Mouse (Mus musculus) heart, postnatal 36 days (tissue): ENCODE measurements around the gene Gm10974. TPM values are rescaled to one million over a fixed set of nuclear protein-coding genes. Genes with fewer than 3 reads are reported as not detected.

Source experiments
- DNase-seq, 2 experiments: peaks; one replicate each; pipeline ENCODE4 v3.0.0; 2021 to 2022
- intact Hi-C: fragments of 180-260 bp; cut with DNase I; formaldehyde crosslinking; loops from one replicate; pipeline ENCODE4 v1.15.1; 2025
- microRNA-seq, 2 experiments: library from miRNA; unstranded; fragments of <30 nt; microRNA quantifications; one replicate each; pipeline ENCODE4 v1.2.0; 2021; ENCODE audit warnings: borderline number of aligned reads in 2 of 2
- total RNA-seq, 2 experiments: library from RNA; stranded (reverse); gene quantifications; 2 replicates each; pipeline ENCODE4 v1.2.3; 2021

Gene Gm10974
- total RNA-seq, 2 experiments from 2014 or later = not detected

DNA sequence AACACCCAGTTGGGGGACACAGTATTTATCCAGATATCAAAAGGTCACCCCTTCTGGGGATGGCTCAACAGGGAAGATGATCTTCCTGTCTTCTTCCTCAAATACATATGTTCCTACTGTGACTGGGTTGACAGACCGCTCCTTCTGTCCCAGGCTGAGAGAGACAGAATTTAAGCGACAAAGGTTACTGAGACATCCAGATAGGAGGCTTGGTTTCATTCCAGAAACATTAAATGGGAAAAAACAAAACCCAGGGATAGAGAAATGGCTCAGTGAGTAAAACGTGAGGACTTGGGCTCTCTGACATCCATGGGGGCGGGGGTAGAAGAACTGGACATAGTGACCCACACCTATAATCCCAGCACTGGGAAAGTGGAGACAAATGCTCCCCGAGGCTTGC is 37.2 kb downstream of the Gm10974 start:
- DNase-seq = no peak
- intact Hi-C loops = no loop called here

DNA sequence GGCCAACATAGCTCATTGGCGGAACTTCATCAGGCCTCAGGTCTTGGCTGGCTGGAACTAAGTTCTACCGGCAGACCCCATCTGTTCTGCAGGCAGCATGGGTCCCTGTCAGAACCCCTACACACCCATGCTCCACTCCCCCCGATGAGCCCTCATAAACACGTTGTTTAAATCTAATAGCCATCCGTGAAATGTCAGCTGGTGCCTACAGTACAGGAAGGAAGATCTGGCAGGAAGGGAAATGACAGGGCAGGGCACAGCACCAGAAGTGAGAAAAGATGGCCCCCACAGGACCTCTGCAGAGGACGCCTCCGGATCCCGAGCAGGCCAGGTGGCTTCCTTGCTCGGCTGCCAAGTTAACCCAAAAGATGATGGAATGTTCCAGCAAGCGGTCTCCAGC is 38.4 kb downstream of the Gm10974 start:
- DNase-seq = no peak
- intact Hi-C loops = no loop called here

DNA sequence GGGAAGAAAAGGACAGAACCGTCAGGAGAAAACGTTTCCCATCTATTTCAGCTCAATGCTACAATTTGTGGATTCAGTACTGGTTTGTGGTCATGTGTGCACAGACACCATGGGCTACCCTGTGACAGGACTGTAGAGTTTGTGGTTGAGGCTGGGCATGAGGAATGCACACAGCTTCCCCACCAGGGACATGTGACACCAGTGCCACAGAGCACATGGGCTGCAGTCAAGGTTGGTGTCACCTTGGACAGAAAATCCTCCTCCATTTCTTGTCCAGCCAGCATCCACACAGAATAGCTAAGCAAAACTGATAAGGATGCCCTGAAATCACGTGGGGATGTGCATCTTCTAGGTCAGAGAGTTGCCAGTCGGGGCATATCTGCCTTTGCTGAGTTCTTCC is 39.1 kb downstream of the Gm10974 start:
- no peak for DNase-seq
- intact Hi-C loops = no loop called here

DNA sequence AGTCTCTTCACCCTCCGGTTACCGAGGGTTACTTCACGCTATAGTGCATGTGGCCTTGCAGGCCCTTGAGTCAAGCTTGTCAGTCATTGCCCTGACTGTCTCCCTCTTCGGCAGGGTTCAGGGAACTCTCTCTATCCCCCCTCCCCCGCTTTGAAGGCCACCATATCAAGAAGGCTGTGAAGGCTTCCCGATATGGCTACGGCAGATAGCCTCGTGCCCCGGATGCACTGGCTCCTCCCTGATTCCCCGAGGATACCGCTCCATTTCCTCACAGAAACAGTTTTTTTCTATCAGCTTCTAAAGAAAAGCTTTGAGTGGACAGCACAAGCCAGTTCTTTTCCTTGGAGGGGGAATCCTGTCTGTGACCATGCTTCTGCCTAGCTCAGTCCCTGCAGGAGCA is 39.8 kb downstream of the Gm10974 start:
- DNase-seq = no peak
- intact Hi-C loops = no loop called here

DNA sequence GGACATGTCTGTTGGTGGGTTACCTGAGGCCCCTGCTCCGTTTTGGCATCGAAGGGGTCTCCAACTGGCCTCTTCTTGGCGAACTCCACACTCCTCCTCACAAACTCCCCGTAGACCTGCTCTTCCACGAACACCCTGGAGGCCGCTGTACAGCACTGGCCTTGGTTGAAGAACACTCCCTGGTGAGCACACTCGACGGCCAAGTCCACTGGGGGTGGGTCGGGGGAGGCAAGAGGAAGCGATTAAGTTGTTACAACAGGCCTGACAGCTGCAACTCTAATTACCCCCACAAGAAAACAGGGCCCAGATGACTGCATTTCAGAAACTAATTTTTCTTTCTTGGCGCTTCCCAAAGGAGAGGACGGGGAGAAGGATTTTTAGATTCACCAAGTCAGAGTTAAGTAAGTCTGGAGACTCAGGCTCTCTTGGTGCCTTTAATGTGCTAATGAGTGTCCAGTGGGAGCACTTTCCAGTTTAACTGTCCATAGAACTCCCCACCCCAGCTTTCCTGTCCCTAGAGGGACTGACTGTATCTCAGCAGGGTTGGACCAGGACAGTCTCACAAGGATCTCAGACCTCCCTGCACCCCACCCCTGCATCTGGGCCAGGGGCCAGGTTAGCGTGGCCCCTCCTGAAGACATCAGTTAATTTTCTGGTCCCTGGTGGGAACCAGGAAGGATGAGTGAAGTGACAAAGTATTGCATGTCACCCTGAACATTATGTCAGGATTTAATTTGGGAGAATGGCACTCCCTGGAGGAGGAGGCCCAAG is 40.4 kb downstream of the Gm10974 start:
- peak; percentile 15 to 26 for DNase-seq
- intact Hi-C loops = no loop called here

DNA sequence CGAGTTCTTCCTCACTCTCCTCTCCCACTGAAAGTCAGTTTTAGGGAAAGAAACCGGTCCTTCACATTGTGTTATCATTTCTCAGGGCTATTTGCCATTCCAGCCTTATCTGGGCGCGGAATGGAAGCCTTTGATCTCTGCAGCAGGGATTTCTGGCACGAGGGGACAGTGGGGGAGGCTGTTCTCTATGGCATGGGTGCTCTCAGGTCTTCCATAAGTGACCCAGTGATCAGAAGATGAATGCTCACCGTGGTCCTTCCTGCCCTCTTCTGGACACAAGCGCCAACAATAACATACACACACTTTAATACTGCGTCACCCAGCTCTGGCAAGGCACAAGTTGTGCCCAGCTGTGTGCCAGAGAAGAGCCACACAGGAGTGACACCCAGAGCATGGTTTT is 41.3 kb downstream of the Gm10974 start:
- intact Hi-C loops = no loop called here

DNA sequence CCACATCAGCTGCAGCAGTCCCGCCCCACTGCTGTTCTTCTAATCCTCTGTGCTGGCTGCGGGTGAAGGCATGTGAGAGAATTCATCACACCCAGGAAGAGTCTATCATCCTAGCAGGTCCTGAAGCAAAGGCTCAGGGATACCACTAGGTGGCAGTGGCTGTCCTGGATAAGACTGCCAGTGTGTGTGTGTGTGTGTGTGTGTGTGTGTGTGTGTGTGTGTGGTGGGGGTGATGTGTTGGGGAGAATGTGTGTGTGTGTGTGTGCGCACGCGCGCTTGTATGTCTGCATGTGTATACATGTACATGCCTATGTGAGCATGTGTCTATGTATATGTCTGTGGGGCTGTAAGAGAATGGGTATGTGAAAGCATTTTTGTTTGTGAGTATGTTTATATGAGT is 43.7 kb downstream of the Gm10974 start:
- DNase-seq = no peak
- intact Hi-C loops = loop anchor here (1.0 kb wide), 1 partner anchor 252 kb away; no protein-coding TSS in a partner anchor

More for the DNA sequence above, 41.3 kb downstream of the Gm10974 start:
- no peak for DNase-seq

- intact Hi-C loops = no loop called here
Observed at GRCm38 (mm10) chr7:66413093-66413492, 47.4 kb downstream of the Gm10974 start.

DNA sequence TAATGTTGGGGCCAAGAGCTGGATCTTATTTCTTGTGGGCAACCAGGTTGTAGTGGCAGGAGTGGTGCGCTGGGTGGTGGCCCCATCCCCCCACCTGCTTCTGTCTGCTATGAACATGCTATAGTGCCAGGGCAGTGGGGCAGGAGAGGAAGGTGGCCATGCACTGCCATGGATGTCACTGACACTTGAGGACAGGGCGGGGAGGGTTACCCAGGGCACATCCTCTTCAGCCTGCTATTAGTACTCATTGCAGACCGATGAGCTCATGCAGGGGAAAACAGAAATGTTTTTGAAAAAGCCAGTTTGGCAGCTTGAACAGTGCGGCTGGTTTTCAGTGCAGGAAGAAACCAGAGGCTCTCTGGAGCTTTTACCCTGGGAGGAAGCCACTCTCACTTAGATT is 51.1 kb downstream of the Gm10974 start:
- DNase-seq = no peak
- intact Hi-C loops = no loop called here

More at GRCm38 (mm10) chr7:66413093-66413492, 47.4 kb downstream of the Gm10974 start:
- no peak for DNase-seq

GRCm38 (mm10) chr7:66418981-66419380 is 53.3 kb downstream of the Gm10974 start:
- DNase-seq = no peak
- intact Hi-C loops = no loop called here

DNA sequence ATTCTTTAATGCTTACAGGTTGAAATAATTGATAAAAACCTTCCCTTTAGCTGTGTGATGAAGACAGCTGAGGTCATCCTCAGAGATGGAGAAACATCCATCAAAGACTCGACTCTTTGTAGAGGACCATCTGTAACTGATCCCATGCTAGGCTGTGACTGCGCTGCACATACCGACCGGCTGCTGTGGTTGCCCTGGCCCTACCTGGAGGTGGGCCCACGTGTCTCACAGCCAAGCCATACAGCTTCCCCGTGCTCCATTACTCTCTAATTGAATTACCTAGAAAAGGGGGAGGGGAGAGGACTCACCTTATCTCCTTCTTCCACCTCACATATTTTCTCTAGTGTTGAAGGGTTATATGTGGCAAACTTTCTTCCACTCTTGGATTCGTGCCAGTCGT is 56.2 kb downstream of the Gm10974 start:
- no peak for DNase-seq

GRCm38 (mm10) chr7:66427053-66427436 is 61.3 kb downstream of the Gm10974 start:
- intact Hi-C loops = no loop called here
- no peak for DNase-seq

More for the DNA sequence above, 56.2 kb downstream of the Gm10974 start:
- intact Hi-C loops = no loop called here

GRCm38 (mm10) chr7:66427437-66428161 is 61.9 kb downstream of the Gm10974 start, which contains the start of gene Aldh1a3:
Aldh1a3 (minus strand) TSS chr7:66427517.
- intact Hi-C loops = no loop called here
- peak; percentile 48 to 50 for DNase-seq

- peak; percentile 64 to 76 for DNase-seq
- intact Hi-C loops = loop anchor here (1.0 kb wide), 1 partner anchor 227 kb away; no protein-coding TSS in a partner anchor
Observed at GRCm38 (mm10) chr7:66434453-66434935, 68.8 kb downstream of the Gm10974 start.

Small RNAs within 50 kb of the gene (microRNA-seq; reads per million reads assigned to microRNA genes)
- 0 reads per million in 2 experiments for gene Mir7057

Other genes starting within 250 kb of the Gm10974 start
- 10 to 100 TPM; 10.2 to 10.9 TPM for gene Lrrk1, start 22.4 kb downstream of the Gm10974 start, total RNA-seq
- gene Aldh1a3, start 61.6 kb downstream of the Gm10974 start, total RNA-seq = 1 to 10 TPM; 1.1 to 1.5 TPM